Mouse (Mus musculus): ENCODE results near the gene Iglon5.

Gene Iglon5

GRCm38 (mm10) chr7:43465344-43466098 is 24.4 kb downstream of the Iglon5 start:
- DNase-seq (ENCODE audit: low spot score) = peak; percentile 89

- no peak for DNase-seq (ENCODE audit: low spot score)
These were observed 25.0 kb downstream of the Iglon5 start for GRCm38 (mm10) chr7:43464864-43465343.

- DNase-seq (ENCODE audit: low spot score) = no peak
These were observed 25.9 kb downstream of the Iglon5 start for GRCm38 (mm10) chr7:43463976-43464375.

GRCm38 (mm10) chr7:43462851-43463250 is 27.0 kb downstream of the Iglon5 start, which contains the start of gene Vsig10l:
Gene Vsig10l, plus strand, starts transcription at chr7:43463151.
- DNase-seq (ENCODE audit: low spot score) = no peak

GRCm38 (mm10) chr7:43454371-43454770 is 35.5 kb downstream of the Iglon5 start:
- no peak for DNase-seq (ENCODE audit: low spot score)

GRCm38 (mm10) chr7:43453599-43454355 is 36.1 kb downstream of the Iglon5 start:
- DNase-seq (ENCODE audit: low spot score) = no peak

GRCm38 (mm10) chr7:43452609-43453008 is 37.3 kb downstream of the Iglon5 start:
- DNase-seq (ENCODE audit: low spot score) = peak; percentile 14

- DNase-seq (ENCODE audit: low spot score) = no peak
These were observed 38.1 kb downstream of the Iglon5 start for GRCm38 (mm10) chr7:43451726-43452125.

GRCm38 (mm10) chr7:43449811-43450210 is 40.1 kb downstream of the Iglon5 start:
- no peak for DNase-seq (ENCODE audit: low spot score)

GRCm38 (mm10) chr7:43448246-43448645 is 41.6 kb downstream of the Iglon5 start:
- no peak for DNase-seq (ENCODE audit: low spot score)

- no peak for DNase-seq (ENCODE audit: low spot score)
These were observed 42.1 kb downstream of the Iglon5 start for GRCm38 (mm10) chr7:43447801-43448200.

- peak; percentile 93 for DNase-seq (ENCODE audit: low spot score)
These were observed 46.0 kb downstream of the Iglon5 start, which contains the start of the genes Etfb and Gm45233 for GRCm38 (mm10) chr7:43443917-43444293. Gene Etfb, plus strand, starts transcription at chr7:43444083. Gene Gm45233, plus strand, starts transcription at chr7:43444128.

- peak; percentile 59 for DNase-seq (ENCODE audit: low spot score)
These were observed 46.6 kb downstream of the Iglon5 start for GRCm38 (mm10) chr7:43443126-43443916.

- DNase-seq (ENCODE audit: low spot score) = no peak
These were observed 47.2 kb downstream of the Iglon5 start for GRCm38 (mm10) chr7:43442684-43443083.

- DNase-seq (ENCODE audit: low spot score) = no peak
These were observed 48.8 kb downstream of the Iglon5 start for GRCm38 (mm10) chr7:43441071-43441470.

- DNase-seq (ENCODE audit: low spot score) = no peak
These were observed 49.4 kb downstream of the Iglon5 start, which contains the start of gene Cldnd2 for GRCm38 (mm10) chr7:43440482-43440881. Gene Cldnd2, plus strand, starts transcription at chr7:43440782.

GRCm38 (mm10) chr7:43438611-43439010 is 51.3 kb downstream of the Iglon5 start:
- DNase-seq (ENCODE audit: low spot score) = no peak

- no peak for DNase-seq (ENCODE audit: low spot score)
These were observed 53.3 kb downstream of the Iglon5 start, which contains the start of gene Nkg7 for GRCm38 (mm10) chr7:43436341-43437255. Gene Nkg7, plus strand, starts transcription at chr7:43437073.

- no peak for DNase-seq (ENCODE audit: low spot score)
These were observed 55.2 kb downstream of the Iglon5 start for GRCm38 (mm10) chr7:43434676-43435075.

- DNase-seq (ENCODE audit: low spot score) = no peak
These were observed 57.0 kb downstream of the Iglon5 start for GRCm38 (mm10) chr7:43432891-43433290.

GRCm38 (mm10) chr7:43429500-43429899 is 60.4 kb downstream of the Iglon5 start:
- DNase-seq (ENCODE audit: low spot score) = no peak
